Mouse (Mus musculus) MN1 (cell line): Measurements from ENCODE around the gene Rnaseh2c.

ENCODE experiments used
- DNase-seq: peaks from one replicate; pipeline ENCODE4 v3.0.0-alpha.2; 2016; ENCODE audit warnings: low spot score

The Rnaseh2c gene

GRCm38 (mm10) chr19:5601752-5602541 lies at the start of gene Rnaseh2c:
Gene Rnaseh2c (plus strand): TSS chr19:5601873.
- peak; percentile 35 for DNase-seq

- no peak for DNase-seq
These were observed 47.9 kb upstream of the Rnaseh2c start for GRCm38 (mm10) chr19:5553802-5554201.

- no peak for DNase-seq
These were observed 47.5 kb upstream of the Rnaseh2c start for GRCm38 (mm10) chr19:5554212-5554611.

- DNase-seq: no peak
These were observed 43.5 kb upstream of the Rnaseh2c start for GRCm38 (mm10) chr19:5558169-5558568.

GRCm38 (mm10) chr19:5558770-5559169 lies 42.9 kb upstream of the Rnaseh2c start:
- no peak for DNase-seq

- no peak for DNase-seq
These were observed 42.4 kb upstream of the Rnaseh2c start for GRCm38 (mm10) chr19:5559229-5559628.

GRCm38 (mm10) chr19:5559631-5560456 lies 41.8 kb upstream of the Rnaseh2c start:
- no peak for DNase-seq

GRCm38 (mm10) chr19:5560457-5561041 lies 41.1 kb upstream of the Rnaseh2c start, which contains the start of gene Ovol1:
Gene Ovol1 (minus strand): TSS chr19:5560646.
- no peak for DNase-seq

- no peak for DNase-seq
These were observed 40.4 kb upstream of the Rnaseh2c start for GRCm38 (mm10) chr19:5561252-5561790.

GRCm38 (mm10) chr19:5561886-5562285 lies 39.8 kb upstream of the Rnaseh2c start:
- DNase-seq: no peak

- DNase-seq: no peak
These were observed 38.9 kb upstream of the Rnaseh2c start for GRCm38 (mm10) chr19:5562776-5563175.

- DNase-seq: peak; percentile 60
These were observed 35.4 kb upstream of the Rnaseh2c start for GRCm38 (mm10) chr19:5566316-5566715.

GRCm38 (mm10) chr19:5567180-5567533 lies 34.5 kb upstream of the Rnaseh2c start:
- DNase-seq: peak; percentile 57

- peak; percentile 82 for DNase-seq
These were observed 33.9 kb upstream of the Rnaseh2c start, which contains the start of gene Ap5b1 for GRCm38 (mm10) chr19:5567534-5568469. Gene Ap5b1 (plus strand): TSS chr19:5568025.

- DNase-seq: peak; percentile 87
These were observed 33.1 kb upstream of the Rnaseh2c start for GRCm38 (mm10) chr19:5568470-5569140.

- DNase-seq: no peak
These were observed 32.2 kb upstream of the Rnaseh2c start for GRCm38 (mm10) chr19:5569521-5569920.

- DNase-seq: no peak
These were observed 31.1 kb upstream of the Rnaseh2c start for GRCm38 (mm10) chr19:5570353-5571246.

- no peak for DNase-seq
These were observed 29.8 kb upstream of the Rnaseh2c start for GRCm38 (mm10) chr19:5571831-5572230.

- DNase-seq: no peak
These were observed 29.1 kb upstream of the Rnaseh2c start for GRCm38 (mm10) chr19:5572331-5573125.
